Mouse (Mus musculus): ENCODE data around the gene Stat5b.

Gene Stat5b

GRCm38 (mm10) chr11:100850038-100850777 is at the start of gene Stat5b:
TSS of gene Stat5b (minus strand) at chr11:100850724.
- DNase-seq (ENCODE audit: low spot score in 2 of 2), result peak; percentile 75

GRCm38 (mm10) chr11:100898441-100899199 is 48.1 kb upstream of the Stat5b start:
- no peak for DNase-seq (ENCODE audit: low spot score in 2 of 2)

- DNase-seq (ENCODE audit: low spot score in 2 of 2), result no peak
Measured at GRCm38 (mm10) chr11:100897294-100898231, 47.0 kb upstream of the Stat5b start.

- no peak for DNase-seq (ENCODE audit: low spot score in 2 of 2)
Measured at GRCm38 (mm10) chr11:100896078-100896477, 45.6 kb upstream of the Stat5b start.

GRCm38 (mm10) chr11:100894146-100894918 is 43.8 kb upstream of the Stat5b start:
- DNase-seq (ENCODE audit: low spot score in 2 of 2), result no peak

- peak; percentile 81 to 91 for DNase-seq (ENCODE audit: low spot score in 2 of 2)
Measured at GRCm38 (mm10) chr11:100893482-100893881, 43.0 kb upstream of the Stat5b start.

- DNase-seq (ENCODE audit: low spot score in 2 of 2), result no peak
Measured at GRCm38 (mm10) chr11:100892435-100892834, 41.9 kb upstream of the Stat5b start.

GRCm38 (mm10) chr11:100891256-100892123 is 41.0 kb upstream of the Stat5b start:
- no peak for DNase-seq (ENCODE audit: low spot score in 2 of 2)

GRCm38 (mm10) chr11:100890481-100890880 is 40.0 kb upstream of the Stat5b start:
- no peak for DNase-seq (ENCODE audit: low spot score in 2 of 2)

GRCm38 (mm10) chr11:100888348-100888820 is 37.9 kb upstream of the Stat5b start:
- no peak for DNase-seq (ENCODE audit: low spot score in 2 of 2)

GRCm38 (mm10) chr11:100887764-100888163 is 37.2 kb upstream of the Stat5b start:
- no peak for DNase-seq (ENCODE audit: low spot score in 2 of 2)

GRCm38 (mm10) chr11:100887236-100887635 is 36.7 kb upstream of the Stat5b start:
- DNase-seq (ENCODE audit: low spot score in 2 of 2), result no peak

GRCm38 (mm10) chr11:100886188-100886740 is 35.7 kb upstream of the Stat5b start:
- DNase-seq (ENCODE audit: low spot score in 2 of 2), result no peak

GRCm38 (mm10) chr11:100885472-100885871 is 34.9 kb upstream of the Stat5b start:
- DNase-seq (ENCODE audit: low spot score in 2 of 2), result no peak

- no peak for DNase-seq (ENCODE audit: low spot score in 2 of 2)
Measured at GRCm38 (mm10) chr11:100883640-100884039, 33.1 kb upstream of the Stat5b start.

GRCm38 (mm10) chr11:100879321-100880078 is 29.0 kb upstream of the Stat5b start:
- no peak for DNase-seq (ENCODE audit: low spot score in 2 of 2)

GRCm38 (mm10) chr11:100875761-100876160 is 25.2 kb upstream of the Stat5b start:
- no peak for DNase-seq (ENCODE audit: low spot score in 2 of 2)

GRCm38 (mm10) chr11:100870968-100871350 is 20.4 kb upstream of the Stat5b start:
- DNase-seq (ENCODE audit: low spot score in 2 of 2), result no peak

Data from urinary bladder, postnatal 4 days (tissue).